Mouse (Mus musculus) ES-E14 (cell line): ENCODE measurements around the gene 3110018I06Rik.

Experiments used
- CHD2 ChIP-seq: IDR thresholded peaks from 2 replicates; pipeline ENCODE4 v1.6.1; 2014; ENCODE audit warnings: mild to moderate bottlenecking, low read depth, low read length, inconsistent platforms
- ZC3H11A ChIP-seq: IDR thresholded peaks from 2 replicates; pipeline ENCODE4 v1.6.1; 2012; ENCODE audit warnings: low read depth, mild to moderate bottlenecking, inconsistent platforms, low read length, borderline replicate concordance

DNA sequence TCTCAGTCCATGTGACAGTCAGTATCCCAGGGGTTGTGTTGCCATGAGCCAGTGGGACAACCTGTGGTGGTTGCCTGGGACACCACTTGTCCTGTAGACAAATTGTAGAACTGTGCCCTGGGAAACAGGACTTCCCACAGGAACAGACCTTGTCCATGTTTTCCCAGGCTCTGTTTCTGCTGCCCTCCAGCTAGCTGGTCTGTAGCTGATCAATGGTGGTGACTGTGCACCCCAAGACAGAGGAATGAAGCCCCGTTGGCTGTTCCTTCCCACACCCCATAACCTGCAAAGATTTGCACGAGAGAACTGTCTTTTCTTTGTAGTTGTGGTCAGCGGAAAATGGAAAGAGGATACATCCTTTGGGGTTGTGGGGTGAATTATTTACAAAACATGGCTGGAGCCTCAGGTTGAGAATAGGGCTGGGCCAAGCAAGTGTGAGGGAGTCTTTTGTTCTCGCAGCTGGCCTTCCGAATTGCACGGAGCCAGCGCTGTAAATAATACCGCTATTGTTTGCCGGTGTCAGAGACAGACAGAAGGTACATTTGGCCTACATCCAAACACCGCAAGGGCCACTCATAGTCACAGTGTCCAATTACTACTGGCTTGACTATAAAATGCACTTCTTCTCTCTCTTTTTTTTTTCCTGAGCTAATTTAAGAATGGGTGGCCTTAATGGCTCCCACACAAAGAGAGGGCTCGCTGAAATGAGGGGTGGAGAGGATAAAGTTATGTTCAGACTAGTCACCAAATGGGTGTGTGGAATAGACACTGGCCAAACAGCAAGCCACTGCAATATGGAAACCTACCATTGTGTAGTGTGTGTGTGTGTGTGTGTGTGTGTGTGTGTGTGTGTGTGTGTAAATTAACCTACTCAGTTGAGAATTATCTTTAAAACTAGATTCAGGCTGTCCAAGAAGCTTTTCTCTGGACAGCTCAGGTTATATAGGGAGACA is 28.1 kb downstream of the 3110018I06Rik start:
- TF ChIP-seq ZC3H11A, result no peak
- no peak for TF ChIP-seq CHD2
